Mouse (Mus musculus): ENCODE results near the gene Usp42. TPM values are rescaled to one million over a fixed set of nuclear protein-coding genes. Genes with fewer than 3 reads are reported as not detected.

Gene Usp42
- polyA plus RNA-seq, 1 experiment from 2014 or later = 13.1 TPM

- 49% methylated on average over 2 of the region's 2 CpGs for WGBS
- Histone ChIP-seq H3K4me2 (ENCODE audit: low read length) (no peak overlapping the region), H3K4me1 (replicated peaks; ENCODE audit: insufficient read depth, low read length) (peaks cover 18% of the 10 kb centered on the region), H3K9me3 (replicated peaks; ENCODE audit: low read length) (no peaks in the 10 kb centered on the region), H3K27me3 (ENCODE audit: insufficient read depth, low read length) (no peaks in the 10 kb centered on the region), H3K9ac (ENCODE audit: low read depth, low read length) (no peak overlapping the region), H3K4me3 (replicated peaks; ENCODE audit: low read depth, low read length) (no peak overlapping the region), H3K27ac (peak overlapping the region; percentile 50; the same call in 1 of the 2 replicates), H3K36me3 (ENCODE audit: insufficient read depth, low read length) (no peaks in the 10 kb centered on the region)
- no peak for TF ChIP-seq CTCF (IDR thresholded peaks at IDR 0.05; ENCODE audit: low read depth)
- DNase-seq (ENCODE audit: low spot score) (no peak), ATAC-seq (replicated peaks; ENCODE audit: low FRiP score, low read depth) (no peak)
Measured at GRCm38 (mm10) chr5:143669839-143670238, 62.2 kb downstream of the Usp42 start.

- Histone ChIP-seq H3K4me3 (replicated peaks; ENCODE audit: low read depth, low read length) (no peak overlapping the region), H3K9ac (ENCODE audit: low read depth, low read length) (no peak overlapping the region), H3K36me3 (ENCODE audit: insufficient read depth, low read length) (no peaks in the 10 kb centered on the region), H3K27me3 (ENCODE audit: insufficient read depth, low read length) (no peaks in the 10 kb centered on the region), H3K4me1 (replicated peaks; ENCODE audit: insufficient read depth, low read length) (peaks cover 18% of the 10 kb centered on the region), H3K27ac (peak overlapping the region; percentile 50; the same call in 1 of the 2 replicates), H3K4me2 (ENCODE audit: low read length) (no peak overlapping the region), H3K9me3 (replicated peaks; ENCODE audit: low read length) (no peaks in the 10 kb centered on the region)
- ATAC-seq (replicated peaks; ENCODE audit: low FRiP score, low read depth) = no peak
- TF ChIP-seq CTCF (IDR thresholded peaks at IDR 0.05; ENCODE audit: low read depth) = peak; percentile 50; the same call in 1 of the 2 replicates
- no peak for DNase-seq (ENCODE audit: low spot score)
- WGBS = 40% methylated on average over 2 of the region's 2 CpGs
Measured at GRCm38 (mm10) chr5:143669393-143669792, 62.7 kb downstream of the Usp42 start.

DNA sequence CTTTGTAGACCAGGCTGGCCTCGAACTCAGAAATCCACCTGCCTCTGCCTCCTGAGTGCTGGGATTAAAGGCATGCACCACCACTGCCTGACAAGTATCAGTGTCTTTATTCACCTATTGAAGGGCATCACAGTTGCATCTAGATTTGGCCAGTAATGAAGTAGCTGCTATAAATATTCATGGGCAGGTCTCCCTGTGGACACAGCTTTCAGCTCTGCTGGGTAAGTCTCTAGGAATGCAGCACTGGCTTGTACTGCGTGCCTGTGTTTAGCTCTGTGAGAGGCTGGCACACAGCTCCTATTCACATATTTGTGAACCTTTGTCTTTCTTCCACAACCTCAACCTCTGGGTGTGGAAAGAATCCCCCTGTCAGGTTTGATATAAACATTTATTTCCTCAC lies 63.2 kb downstream of the Usp42 start:
- DNase-seq (ENCODE audit: low spot score) = no peak
- 68% methylated on average over 2 of the region's 2 CpGs for WGBS

GRCm38 (mm10) chr5:143666015-143666414 lies 66.1 kb downstream of the Usp42 start:
- Histone ChIP-seq H3K9ac (ENCODE audit: low read depth, low read length) (no peak overlapping the region), H3K4me1 (replicated peaks; ENCODE audit: insufficient read depth, low read length) (peaks cover 31% of the 10 kb centered on the region), H3K9me3 (replicated peaks; ENCODE audit: low read length) (no peaks in the 10 kb centered on the region), H3K36me3 (ENCODE audit: insufficient read depth, low read length) (no peaks in the 10 kb centered on the region), H3K27me3 (ENCODE audit: insufficient read depth, low read length) (no peaks in the 10 kb centered on the region), H3K4me3 (replicated peaks; ENCODE audit: low read depth, low read length) (no peak overlapping the region), H3K4me2 (ENCODE audit: low read length) (no peak overlapping the region), H3K27ac (no peak overlapping the region)
- DNase-seq (ENCODE audit: low spot score) (no peak), ATAC-seq (replicated peaks; ENCODE audit: low FRiP score, low read depth) (no peak)
- TF ChIP-seq CTCF (IDR thresholded peaks at IDR 0.05; ENCODE audit: low read depth) = no peak
- WGBS = 100% methylated on average over 1 of the region's 1 CpGs

More for the DNA sequence above, 63.2 kb downstream of the Usp42 start:
- no peaks in the 10 kb centered on the region for H3K9me3 ChIP-seq (replicated peaks; ENCODE audit: low read length)
- H3K4me3 ChIP-seq (replicated peaks; ENCODE audit: low read depth, low read length) = no peak overlapping the region
- H3K27ac ChIP-seq = no peak overlapping the region
- H3K9ac ChIP-seq (ENCODE audit: low read depth, low read length) = no peak overlapping the region
- TF ChIP-seq CTCF (IDR thresholded peaks at IDR 0.05; ENCODE audit: low read depth) = no peak
- no peaks in the 10 kb centered on the region for H3K27me3 ChIP-seq (ENCODE audit: insufficient read depth, low read length)
- no peaks in the 10 kb centered on the region for H3K36me3 ChIP-seq (ENCODE audit: insufficient read depth, low read length)
- H3K4me1 ChIP-seq (replicated peaks; ENCODE audit: insufficient read depth, low read length) = peaks cover 22% of the 10 kb centered on the region
- no peak overlapping the region for H3K4me2 ChIP-seq (ENCODE audit: low read length)
- no peak; the same call in 1 of the 2 replicates for ATAC-seq (replicated peaks; ENCODE audit: low FRiP score, low read depth)

GRCm38 (mm10) chr5:143665561-143665960 lies 66.5 kb downstream of the Usp42 start:
- TF ChIP-seq CTCF (IDR thresholded peaks at IDR 0.05; ENCODE audit: low read depth) = no peak
- WGBS = 50% methylated on average over 2 of the region's 2 CpGs
- H3K4me3 ChIP-seq (replicated peaks; ENCODE audit: low read depth, low read length) = no peak overlapping the region
- peaks cover 31% of the 10 kb centered on the region for H3K4me1 ChIP-seq (replicated peaks; ENCODE audit: insufficient read depth, low read length)
- peak; percentile 41 for DNase-seq (ENCODE audit: low spot score)
- no peaks in the 10 kb centered on the region for H3K27me3 ChIP-seq (ENCODE audit: insufficient read depth, low read length)
- no peak overlapping the region for H3K9ac ChIP-seq (ENCODE audit: low read depth, low read length)
- H3K4me2 ChIP-seq (ENCODE audit: low read length) = no peak overlapping the region
- no peaks in the 10 kb centered on the region for H3K9me3 ChIP-seq (replicated peaks; ENCODE audit: low read length)
- no peak overlapping the region for H3K27ac ChIP-seq
- ATAC-seq (replicated peaks; ENCODE audit: low FRiP score, low read depth) = no peak
- no peaks in the 10 kb centered on the region for H3K36me3 ChIP-seq (ENCODE audit: insufficient read depth, low read length)

- ATAC-seq (replicated peaks; ENCODE audit: low FRiP score, low read depth) = no peak
Measured at GRCm38 (mm10) chr5:143663074-143663687, 68.9 kb downstream of the Usp42 start.

More at GRCm38 (mm10) chr5:143663074-143663687, 68.9 kb downstream of the Usp42 start:
- TF ChIP-seq CTCF (IDR thresholded peaks at IDR 0.05; ENCODE audit: low read depth) = no peak
- no peaks in the 10 kb centered on the region for H3K36me3 ChIP-seq (ENCODE audit: insufficient read depth, low read length)
- H3K9me3 ChIP-seq (replicated peaks; ENCODE audit: low read length) = no peaks in the 10 kb centered on the region
- H3K9ac ChIP-seq (ENCODE audit: low read depth, low read length) = no peak overlapping the region
- H3K4me1 ChIP-seq (replicated peaks; ENCODE audit: insufficient read depth, low read length) = peaks cover 25% of the 10 kb centered on the region; the same call in 1 of the 2 replicates
- WGBS = 53% methylated on average over 7 of the region's 7 CpGs
- H3K4me2 ChIP-seq (ENCODE audit: low read length) = 0 out of 2 replicates have a peak overlapping the region, but pooled peaks have one; percentile 6
- peak; percentile 77 for DNase-seq (ENCODE audit: low spot score)
- no peak overlapping the region for H3K4me3 ChIP-seq (replicated peaks; ENCODE audit: low read depth, low read length)
- H3K27ac ChIP-seq = peak overlapping the region; percentile 65; the same call in 1 of the 2 replicates
- no peaks in the 10 kb centered on the region for H3K27me3 ChIP-seq (ENCODE audit: insufficient read depth, low read length)

Other genes starting within 250 kb of the Usp42 start
- gene Rac1, start 204.2 kb downstream of the Usp42 start, polyA plus RNA-seq (2015; fragmentation: Nextera tagmentation; extraction: Ambion mirVana) = 453 and 458 TPM in 2 replicates
- 74.3 and 76.7 TPM in 2 replicates for gene Cyth3, start 109.8 kb downstream of the Usp42 start, polyA plus RNA-seq (2015; fragmentation: Nextera tagmentation; extraction: Ambion mirVana)
- 32.4 and 34.1 TPM in 2 replicates for gene Eif2ak1, start 85.5 kb upstream of the Usp42 start, polyA plus RNA-seq (2015; fragmentation: Nextera tagmentation; extraction: Ambion mirVana)
- gene Ankrd61, start 165.4 kb upstream of the Usp42 start, polyA plus RNA-seq (2015; fragmentation: Nextera tagmentation; extraction: Ambion mirVana) = 0.22 and 0.29 TPM in 2 replicates
- gene Aimp2, start 177.6 kb upstream of the Usp42 start, polyA plus RNA-seq (2015; fragmentation: Nextera tagmentation; extraction: Ambion mirVana) = 76.6 and 81.9 TPM in 2 replicates
- gene Pms2, start 177.7 kb upstream of the Usp42 start, polyA plus RNA-seq (2015; fragmentation: Nextera tagmentation; extraction: Ambion mirVana) = 14.8 and 16.7 TPM in 2 replicates
- 0.22 and 0.78 TPM in 2 replicates for gene Gm42421, start 195.9 kb upstream of the Usp42 start, polyA plus RNA-seq (2015; fragmentation: Nextera tagmentation; extraction: Ambion mirVana)
- gene Rsph10b, start 200.8 kb upstream of the Usp42 start, polyA plus RNA-seq (2015; fragmentation: Nextera tagmentation; extraction: Ambion mirVana) = 1.7 and 1.8 TPM in 2 replicates